Mouse (Mus musculus) heart, postnatal 14 days (tissue): ENCODE data around the gene Sptssb. TPM values are rescaled to one million over a fixed set of nuclear protein-coding genes. Genes with fewer than 3 reads are reported as not detected.

Experiments
- total RNA-seq, 2 experiments: library from RNA; stranded (reverse); gene quantifications; 2 replicates each; pipeline ENCODE4 v1.2.3; 2021

Sptssb gene
- total RNA-seq, 2 experiments from 2014 or later = not detected

Other genes with a start within 250 kb of the Sptssb start
- gene Nmd3, start 138.0 kb downstream of the Sptssb start, total RNA-seq = 10 to 100 TPM; 34.7 to 44.2 TPM
- gene Otol1, start 147.7 kb upstream of the Sptssb start, total RNA-seq = not detected